Mouse (Mus musculus): Measurements from ENCODE around the gene Hsp90aa1.

GRCm38 (mm10) chr12:110716004-110716403 is 13.5 kb upstream of the Hsp90aa1 start:
- TF ChIP-seq CTCF (IDR thresholded peaks at IDR 0.05; ENCODE audit: low read depth, low read length) (no peak), POLR2A (IDR thresholded peaks at IDR 0.05; ENCODE audit: borderline replicate concordance, low read depth, low read length) (no peak)
